Mouse (Mus musculus) monocyte, adult 5-6 weeks (primary cell): ENCODE measurements at regions not wholly inside any gene's neighbourhood (a gene's known extent, or its start where the extent isn't known, plus 50 kb on each side); places are given as distances from the start of the nearest gene placed in this dataset.

Experiments used
- ATAC-seq: fragments of 153-309, 156-312 bp; replicated peaks from 2 replicates; pipeline ENCODE4 v1.8.0; 2017; ENCODE audit warnings: mild to moderate bottlenecking; ENCODE audit not compliant: low TSS enrichment, insufficient number of reproducible peaks, severe bottlenecking, poor library complexity, low FRiP score

DNA sequence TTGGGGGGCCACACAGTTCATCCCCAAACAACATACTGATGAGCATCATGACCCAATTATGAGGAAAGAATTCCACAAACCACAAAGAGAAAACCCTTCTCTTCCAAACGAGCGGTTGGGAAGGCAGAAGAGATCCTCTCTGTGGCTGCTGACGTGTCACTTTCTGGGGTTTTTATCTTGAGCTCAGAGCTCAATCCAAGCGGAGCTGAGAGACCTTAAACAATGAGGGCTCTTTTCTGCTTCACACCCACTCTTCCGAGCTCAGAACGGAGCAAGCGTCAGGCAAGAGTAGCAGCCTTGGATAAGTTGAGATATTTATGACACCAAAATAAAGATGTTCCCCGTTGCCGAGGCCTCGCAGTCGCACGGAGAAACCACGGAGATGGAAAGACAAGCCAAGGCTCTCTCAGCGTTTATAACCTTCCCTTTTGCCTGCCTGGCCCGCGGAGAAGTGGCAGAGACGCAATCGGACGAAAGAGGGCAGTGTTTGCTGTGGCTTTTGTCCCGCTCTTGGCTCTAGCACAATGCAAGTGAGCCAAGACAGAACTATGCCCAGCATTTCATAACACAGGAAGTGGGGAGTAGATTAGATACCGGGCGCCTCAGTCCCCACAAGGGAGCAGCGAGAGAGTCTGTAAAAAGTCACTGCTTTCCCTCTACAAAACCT, 100.7 kb downstream of the Chic2 start:
- peak; percentile 72; the same call in 1 of the 2 replicates for ATAC-seq

DNA sequence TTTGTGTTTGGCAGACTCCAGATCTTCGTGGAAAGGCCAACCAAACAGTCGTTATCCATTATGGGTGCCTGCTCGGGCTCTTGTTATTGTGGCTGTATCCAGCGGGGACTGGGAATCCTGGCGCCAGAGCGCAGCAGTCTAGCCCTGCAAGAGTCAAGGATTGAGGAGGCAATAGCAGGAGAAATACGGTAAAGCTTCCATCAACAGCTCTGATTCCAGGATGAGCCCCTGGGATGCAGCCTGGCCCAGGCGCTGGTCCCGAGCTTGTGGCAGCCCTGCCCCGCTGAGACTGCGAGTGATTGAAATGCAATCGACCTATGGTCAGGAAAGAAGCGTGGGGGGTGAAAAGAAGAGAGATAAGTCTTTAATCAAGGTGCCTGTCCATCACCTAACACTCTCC, 103.1 kb downstream of the Chic2 start:
- no peak for ATAC-seq

DNA sequence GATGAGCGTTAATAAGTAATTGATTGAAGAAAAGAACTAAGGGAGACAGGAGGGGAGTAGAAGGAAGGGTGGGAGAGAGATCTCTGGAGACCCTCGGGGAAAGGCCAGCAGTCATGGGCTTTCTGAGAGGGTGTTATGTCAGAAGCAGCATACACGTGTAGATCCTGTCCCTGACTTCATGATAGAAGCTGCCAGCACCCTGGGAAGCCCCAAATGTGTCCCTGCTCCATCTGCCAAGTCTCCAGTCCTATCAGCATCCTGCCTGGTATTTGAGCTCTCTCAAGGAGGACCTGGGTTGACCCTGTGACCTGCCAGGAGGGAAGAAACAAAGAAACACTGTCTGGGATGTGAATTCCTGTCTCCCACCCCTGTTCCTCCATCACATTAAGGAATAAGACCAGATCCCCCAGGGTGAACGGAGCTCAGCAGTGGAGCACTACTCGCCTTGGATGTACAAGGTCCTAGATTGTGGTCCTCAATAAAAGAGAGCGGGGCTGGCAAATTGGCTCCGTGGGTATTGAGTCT, 107.1 kb downstream of the Chic2 start:
- no peak for ATAC-seq

DNA sequence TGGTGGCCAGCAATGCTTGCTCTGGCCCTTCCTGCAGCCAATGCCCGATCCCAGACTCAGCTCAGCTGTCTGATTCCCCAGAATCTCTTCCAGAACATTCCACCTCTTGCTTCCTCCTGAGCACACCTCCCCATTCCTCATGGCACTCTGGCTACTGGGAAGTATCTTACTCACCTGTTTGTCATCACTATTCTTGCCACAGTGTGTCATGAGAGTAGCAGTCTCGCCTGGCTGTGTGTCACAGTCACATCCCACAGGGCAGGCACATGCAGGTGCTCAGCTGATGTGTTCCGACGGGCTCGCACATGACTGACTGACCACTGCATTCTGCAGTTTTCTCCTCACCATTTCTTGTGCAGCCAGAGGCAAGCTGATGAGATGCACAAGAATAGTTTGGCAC, 108.5 kb downstream of the Chic2 start:
- no peak for ATAC-seq

DNA sequence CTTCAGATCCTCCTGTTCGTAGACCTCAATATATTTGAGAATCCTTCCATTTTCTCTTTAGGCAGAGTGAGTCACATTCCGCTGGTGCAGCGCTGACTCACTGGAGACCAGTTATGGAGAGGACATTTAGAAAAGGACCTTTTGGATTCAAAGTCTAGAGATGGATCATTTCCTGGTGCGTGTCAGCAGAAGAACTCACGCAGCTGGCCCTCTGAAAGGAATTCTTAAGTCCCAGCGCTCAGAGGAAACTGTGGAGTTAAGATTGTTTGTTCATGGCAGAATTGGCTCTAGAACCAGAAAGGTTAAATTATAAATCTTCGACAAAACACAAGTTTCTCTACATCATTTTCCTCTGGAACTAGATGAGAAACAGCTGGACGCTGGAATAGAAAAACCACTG, 108.9 kb downstream of the Chic2 start:
- no peak for ATAC-seq

DNA sequence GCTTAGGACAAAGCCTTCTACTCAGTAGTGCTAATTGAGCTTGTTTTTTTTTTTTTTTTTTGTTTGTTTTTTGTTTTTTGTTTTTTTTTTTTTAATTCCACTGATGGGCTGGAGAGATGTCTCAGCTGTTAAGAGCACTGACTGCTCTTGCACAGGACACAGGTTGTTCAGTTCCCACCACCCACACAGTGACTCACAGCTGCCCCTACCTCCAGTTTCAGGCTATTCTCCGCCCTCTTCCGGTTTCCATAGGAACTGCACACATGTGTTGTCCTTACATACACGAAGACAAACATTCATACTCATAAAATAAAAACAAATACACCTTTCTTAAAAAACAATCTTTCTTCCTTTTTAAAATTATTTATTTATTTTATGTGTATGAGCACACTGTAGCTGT, 111.3 kb downstream of the Chic2 start:
- no peak for ATAC-seq

DNA sequence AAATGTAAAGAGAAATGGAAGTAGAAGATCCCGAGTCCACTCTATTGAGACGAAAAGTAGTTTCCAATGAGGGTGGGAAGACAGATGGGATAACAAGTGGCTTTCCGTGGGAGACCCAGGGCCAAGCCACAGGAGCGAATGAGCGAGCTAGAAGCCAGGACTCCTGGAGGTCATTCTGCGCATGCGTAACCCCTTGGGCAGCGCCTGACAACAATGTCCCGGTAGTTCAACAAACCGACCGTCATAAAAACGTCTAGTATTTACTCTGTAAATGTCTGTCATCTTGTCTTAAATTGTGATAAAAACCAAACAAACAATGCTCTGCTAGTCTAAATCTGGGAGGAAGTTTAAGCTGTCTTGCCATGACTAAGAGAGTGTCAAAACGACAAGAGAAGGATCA, 112.4 kb downstream of the Chic2 start:
- ATAC-seq: no peak

DNA sequence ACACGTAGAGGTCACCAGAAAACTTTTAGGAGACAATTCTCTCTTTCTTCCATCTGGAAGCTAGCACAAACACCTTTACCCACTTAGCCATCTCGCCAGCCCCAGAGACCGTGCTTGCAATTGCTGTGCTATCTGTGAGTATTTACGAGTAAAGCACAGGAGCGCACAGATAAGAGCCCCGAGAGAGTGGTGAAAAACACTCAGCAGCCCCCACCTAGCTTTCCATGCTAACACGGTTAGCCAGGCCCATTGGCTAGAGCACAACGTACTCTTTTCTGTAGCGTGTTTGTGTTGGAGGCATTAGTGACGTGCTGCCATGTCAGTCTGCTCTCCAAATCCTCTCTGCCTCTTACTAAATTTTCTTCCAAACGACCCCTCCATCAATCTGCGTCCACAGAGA, 112.8 kb downstream of the Chic2 start:
- ATAC-seq: no peak

DNA sequence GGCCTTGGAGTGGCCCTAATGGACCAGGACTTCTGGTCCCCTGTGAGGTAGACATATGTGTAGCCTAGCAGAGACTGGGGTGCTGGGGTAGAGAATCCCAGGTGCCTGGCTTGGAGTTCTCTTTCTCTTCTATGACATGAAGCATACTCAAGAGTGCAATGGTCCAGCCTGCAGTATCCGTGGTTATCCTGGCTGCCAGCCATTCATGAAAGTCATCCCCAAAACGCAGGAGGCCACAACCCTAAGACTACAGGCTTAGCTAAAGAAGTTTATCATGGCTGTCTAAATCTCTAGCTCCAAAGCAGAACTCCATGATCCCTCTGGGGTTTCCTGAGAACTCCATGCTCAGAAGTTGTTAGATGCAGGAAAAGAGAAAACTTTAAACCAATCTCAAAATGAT, 117.0 kb downstream of the Chic2 start:
- ATAC-seq: no peak

DNA sequence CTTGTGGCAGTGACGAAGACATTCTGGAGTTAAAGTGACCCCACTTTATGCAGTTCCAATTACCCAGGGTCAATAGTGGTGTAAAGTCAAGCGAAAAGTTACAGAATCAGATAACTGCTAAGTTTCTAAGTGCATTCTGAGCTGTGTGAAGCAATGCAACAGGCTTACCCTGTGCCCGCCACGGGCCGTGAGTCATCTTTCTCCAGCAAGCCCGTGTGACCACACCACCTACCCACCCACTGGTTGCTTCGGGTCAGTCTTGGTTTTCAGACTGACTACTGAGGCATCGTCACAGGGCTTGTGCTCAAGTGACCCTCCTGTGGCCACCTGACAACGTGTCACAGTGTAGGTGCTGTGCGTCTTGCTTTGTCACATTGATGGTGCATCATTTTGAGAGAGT, 118.8 kb downstream of the Chic2 start:
- ATAC-seq: no peak

DNA sequence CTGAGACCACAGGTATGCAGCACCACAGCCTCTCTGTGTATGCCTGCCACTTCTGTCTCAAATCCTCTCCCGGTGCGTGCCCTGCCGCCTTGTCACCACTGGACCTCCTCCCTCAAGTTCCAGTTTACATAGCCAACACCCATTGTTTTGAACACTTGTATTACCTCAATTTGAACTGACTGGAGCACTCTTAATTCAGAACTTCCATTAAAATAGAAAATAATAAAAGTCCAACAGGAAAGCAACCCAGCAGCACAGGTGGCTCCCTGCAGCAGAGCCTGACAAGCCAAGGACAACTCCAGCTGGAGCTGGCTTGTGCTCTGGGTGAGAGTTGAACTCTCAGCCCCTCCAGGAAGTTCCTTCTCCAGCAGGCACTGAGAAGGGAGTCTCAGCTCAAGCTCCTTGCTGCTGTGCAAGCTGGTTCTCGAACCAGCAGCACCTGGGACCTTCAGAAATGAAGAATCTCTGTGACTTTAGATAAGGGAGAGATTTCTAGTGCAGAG, 120.5 kb downstream of the Chic2 start:
- no peak for ATAC-seq

DNA sequence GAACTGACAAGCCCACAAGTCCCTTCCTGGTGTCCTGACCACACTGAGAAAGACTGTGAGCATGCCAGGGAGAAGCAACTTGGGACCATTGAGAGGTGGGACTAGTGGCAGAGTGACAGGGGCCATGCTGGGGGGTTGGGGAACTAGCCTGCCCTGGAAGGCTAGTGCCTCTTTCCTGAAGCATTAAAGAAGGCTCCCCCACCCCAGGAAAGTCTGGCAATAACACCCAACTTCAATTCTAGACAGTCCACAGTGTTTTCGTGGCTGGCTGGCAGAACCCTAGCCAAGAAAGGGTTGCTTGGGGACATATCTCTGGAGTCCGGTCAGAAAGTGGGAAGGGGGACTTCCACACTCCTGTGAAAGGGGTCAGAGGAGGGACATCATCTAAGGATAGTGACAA, 121.2 kb downstream of the Chic2 start:
- ATAC-seq: no peak

DNA sequence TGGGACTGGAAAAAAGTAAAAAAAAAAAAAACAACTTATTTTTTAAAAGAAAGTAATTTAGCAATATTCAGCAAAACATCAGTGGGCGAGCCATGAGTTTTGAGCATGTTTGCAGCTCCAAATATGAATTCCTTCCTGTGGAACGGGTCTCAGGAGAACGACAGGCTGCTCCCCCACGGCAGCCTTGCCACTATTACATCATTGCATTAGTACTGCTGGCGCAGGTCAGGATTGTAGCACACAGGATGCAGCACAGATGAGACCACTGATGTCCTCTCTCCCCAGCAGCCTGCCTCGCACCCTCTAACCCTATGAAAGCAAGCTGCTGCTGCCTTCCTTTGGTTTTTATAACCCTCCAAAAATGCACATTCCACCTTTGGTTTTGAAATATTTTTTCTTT, 121.7 kb downstream of the Chic2 start:
- ATAC-seq: no peak

DNA sequence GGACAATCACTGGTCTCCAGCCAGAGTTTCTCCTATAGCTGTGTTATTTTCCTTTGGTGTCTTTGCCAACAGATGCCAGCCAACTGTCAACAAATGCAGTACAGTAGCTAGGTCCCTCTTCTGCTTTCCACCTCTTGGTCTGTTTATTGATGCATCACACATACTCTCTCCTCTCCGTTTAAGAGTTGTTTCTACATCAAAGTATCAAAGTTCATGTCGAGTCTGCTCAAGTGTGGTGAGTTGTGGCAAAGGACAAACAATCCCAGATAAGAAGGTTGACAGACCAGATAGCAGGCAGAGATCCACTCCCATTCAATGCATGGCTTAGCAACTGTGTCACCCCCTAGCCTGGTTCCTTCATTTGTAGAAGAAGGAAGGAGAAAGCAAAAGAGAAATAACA, 123.6 kb downstream of the Chic2 start:
- ATAC-seq: no peak

DNA sequence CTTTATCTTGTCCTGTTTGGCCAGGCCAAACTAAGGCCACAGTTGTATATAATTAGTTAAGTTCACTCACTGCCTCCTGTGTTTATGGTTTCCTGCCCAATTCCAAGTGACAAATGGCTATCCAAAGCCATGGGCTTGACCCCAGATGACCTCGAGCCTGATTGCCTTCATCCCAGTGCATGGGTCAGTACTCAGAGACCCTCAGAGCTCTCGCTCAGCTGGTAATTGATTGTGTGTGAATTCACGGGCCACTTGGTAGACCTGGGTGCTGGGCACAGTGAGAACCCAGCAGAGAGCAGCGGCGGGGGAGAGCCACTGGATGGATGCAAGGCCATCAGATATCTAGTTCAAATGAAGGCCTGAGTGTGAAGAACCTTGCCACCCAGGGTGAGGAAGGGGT, 124.1 kb downstream of the Chic2 start:
- ATAC-seq: no peak

DNA sequence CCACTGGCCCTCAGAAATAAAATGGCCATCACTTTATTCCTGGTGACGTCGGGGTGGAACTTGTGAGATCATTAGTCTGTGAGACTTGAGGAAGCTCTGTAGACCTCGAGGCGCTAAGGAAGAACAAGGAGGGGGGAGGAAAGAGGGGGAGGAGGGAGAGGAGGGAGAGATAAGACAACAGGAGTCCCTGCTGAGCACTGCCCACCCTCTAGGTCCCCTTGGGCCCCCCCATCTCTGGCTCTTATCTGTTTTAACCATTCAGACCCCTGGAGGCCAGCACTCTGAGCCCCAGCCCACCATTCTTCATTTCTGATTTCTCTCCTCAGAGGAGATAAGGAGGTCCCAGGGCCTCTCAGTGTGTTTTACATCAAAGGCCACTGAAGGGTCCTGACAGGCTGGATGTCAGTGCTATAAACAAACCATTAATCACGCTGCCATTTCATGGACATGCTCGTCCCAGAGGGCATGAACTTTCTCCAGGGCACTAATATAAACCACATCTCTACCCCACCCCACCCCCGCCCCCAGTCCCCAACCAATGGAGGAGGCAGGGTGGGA, 139.0 kb downstream of the Chic2 start:
- ATAC-seq: no peak

DNA sequence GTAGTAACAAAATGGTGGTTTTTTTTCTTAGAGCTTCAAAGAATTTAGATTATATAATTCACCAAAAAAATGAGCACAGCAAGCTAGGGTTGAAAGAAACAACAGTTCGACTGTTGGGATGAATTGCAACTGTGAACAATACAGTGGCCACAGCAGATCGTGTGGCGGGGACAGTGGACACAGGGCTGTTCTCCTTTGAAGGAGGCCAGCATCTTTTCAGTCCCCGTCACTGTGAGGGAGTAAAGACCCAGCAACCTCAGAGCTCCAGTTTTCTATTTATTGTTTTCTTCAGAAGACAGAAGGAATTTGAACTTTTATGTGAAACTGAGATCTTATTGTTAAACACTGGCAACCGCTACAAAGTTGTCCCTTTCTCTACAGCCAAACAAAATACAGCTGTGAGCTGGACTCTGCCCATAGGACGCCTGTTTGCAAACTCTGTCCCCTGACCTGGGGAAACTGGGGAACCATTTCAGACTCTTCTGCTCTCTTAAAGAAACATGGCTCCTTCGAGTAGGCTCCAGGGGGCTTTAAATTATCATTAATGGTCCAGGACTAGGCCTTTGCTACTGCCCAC, 139.6 kb downstream of the Chic2 start:
- ATAC-seq: no peak

DNA sequence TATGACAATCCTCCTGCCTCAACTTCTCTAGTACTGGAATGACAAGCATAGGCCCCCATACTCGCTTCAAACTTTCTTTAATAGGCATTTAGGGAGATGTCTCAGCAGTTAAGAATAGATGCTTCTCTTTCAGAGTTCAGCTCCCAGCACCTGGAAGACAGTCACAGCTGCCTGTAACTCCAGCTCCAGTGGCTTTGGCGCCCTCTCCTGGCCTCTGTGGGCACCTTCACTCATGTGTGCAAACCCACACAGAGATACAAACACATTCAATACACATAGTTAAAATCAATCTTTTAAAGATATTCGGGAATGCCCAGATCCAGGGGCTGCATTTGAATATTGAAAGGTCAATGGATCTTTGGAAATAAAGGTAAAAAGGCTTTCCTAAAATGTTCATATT, 140.2 kb downstream of the Chic2 start:
- ATAC-seq: no peak

DNA sequence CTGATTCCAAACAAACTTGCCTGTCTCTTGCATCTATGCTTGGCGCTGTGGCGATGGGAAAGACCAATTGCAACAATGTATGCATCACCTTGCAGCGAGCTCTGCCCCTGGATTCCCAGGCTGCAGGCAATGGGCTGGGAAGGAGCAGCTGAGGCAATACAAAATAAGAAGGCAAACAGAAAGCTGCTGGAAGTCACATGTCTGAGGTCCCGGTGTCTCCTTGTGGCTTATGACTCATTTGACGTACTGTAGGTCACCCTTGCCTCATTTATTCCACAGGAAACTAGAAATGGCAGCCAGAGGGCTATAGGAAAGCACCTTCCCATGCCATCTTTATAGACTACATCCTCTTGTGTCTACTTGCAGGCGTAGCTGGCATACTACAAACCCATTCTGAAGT, 140.9 kb downstream of the Chic2 start:
- ATAC-seq: no peak

DNA sequence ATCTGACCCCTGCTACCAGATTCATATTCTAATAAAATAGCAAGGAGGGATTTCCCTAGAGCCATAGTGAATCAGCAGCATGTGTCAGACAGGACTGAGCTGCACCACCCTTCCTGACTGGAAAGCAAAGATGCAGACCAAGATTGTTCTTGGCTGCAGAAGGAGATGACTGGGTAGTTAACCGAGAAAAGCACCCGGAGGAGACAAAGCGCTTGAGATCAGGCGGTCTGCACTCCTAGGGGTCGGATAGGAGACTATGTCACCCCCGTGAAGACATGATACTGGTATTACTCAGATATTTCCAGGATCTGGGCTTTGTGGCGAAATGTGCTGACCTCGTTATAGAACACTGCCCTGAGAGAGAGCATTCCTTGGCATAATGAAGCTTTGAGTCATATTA, 147.4 kb downstream of the Chic2 start:
- no peak for ATAC-seq
